Mouse (Mus musculus) cerebellum, adult 2 months (tissue): ENCODE measurements around the gene Otulinl.

Experiments
- CTCF ChIP-seq: fragments of 200-500 bp; IDR thresholded peaks from 2 replicates; pipeline ENCODE4 v1.5.1; 2011; ENCODE audit warnings: low read depth, mild to moderate bottlenecking, control low read depth, low read length, moderate library complexity, borderline replicate concordance; ENCODE audit not compliant: insufficient read depth
- POLR2A ChIP-seq: fragments of 200-500 bp; IDR thresholded peaks from 2 replicates; pipeline ENCODE4 v1.6.1; 2011; ENCODE audit warnings: low read length, control low read depth, borderline replicate concordance; ENCODE audit not compliant: insufficient read depth

DNA sequence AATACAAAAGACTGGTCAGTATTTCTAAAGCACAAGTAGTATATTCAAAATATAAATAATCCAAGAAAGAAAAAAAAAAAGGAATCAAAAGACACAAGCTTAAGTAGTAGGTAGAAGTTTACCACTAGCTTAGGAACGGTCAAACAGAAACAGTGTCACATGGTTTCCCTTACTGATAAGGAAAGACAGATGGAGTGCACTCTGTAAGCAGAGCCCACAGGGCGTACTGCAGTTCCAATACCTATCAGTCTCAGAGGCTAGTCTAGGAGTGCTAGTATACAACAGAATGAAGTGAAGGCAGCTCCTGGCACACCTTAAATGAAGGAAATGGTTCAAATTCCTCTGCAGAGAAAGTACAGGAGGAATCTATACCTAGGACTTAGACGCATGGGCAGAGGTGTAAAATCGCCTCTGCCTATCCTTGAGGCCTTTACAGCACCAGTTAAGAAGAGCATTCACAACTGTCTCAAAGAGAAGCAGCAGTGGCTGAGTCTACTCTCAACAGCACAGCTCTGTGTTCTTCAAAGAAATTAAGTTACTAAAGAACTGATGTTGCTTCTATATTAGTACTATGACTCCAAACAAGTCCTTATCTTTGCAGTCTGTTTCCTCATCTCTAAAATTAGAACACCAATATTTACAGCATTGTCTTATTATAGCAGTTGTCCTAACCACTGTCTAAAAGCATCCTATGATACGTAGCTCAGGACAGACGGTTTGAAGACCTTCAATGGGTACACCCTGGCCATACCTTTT is 62.4 kb downstream of the Otulinl start:
- TF ChIP-seq POLR2A (no peak), CTCF (no peak)
